Mouse (Mus musculus): ENCODE measurements around the gene Ubc. TPM values are rescaled to one million over a fixed set of nuclear protein-coding genes. Genes with fewer than 3 reads are reported as not detected.

Ubc gene
- polyA plus RNA-seq, 2 experiments = 221 to 313 TPM

DNA sequence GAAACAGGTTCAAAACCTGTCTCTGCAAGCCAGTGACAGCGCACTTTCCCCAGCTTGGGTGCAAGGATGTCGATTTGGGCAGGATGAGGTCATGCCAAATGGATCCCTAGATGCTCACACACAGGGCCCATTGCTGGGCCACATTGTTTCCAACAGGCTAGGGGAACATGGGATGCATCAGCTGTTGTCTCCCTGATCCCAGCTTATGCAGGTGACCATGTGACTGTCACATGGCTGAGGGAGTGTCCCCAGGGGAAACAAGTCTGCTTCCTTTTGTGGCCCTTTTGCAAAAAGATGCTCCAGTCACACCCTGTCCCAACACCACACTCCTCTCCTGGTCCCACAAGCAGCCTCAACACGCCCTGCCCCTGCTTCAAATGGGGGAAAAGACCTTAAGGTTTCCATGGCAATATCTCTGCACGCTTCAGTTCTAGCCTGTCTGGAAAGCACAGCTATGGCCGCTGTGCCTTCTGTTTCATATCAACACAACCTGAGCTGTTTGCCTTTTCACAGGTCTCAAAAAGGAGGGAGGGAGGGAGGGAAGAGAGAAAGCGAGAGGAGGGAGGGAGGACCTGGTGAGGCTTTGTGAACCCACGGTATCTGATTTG lies 35.0 kb downstream of the Ubc start:
- H3K4me2 ChIP-seq (ENCODE audit: low read depth) = no peak overlapping the region
- H3K27me3 ChIP-seq (ENCODE audit: control insufficient read depth, insufficient read depth, low read length) = no peaks in the 10 kb centered on the region
- no peak overlapping the region for H3K27ac ChIP-seq
- 58% methylated on average over 7 of the region's 7 CpGs for WGBS (ENCODE audit: insufficient replicate concordance)
- TF ChIP-seq CTCF (IDR thresholded peaks at IDR 0.05; ENCODE audit: low read depth) = no peak
- TF ChIP-seq EP300 (IDR thresholded peaks at IDR 0.05; ENCODE audit: low read depth) = no peak
- ATAC-seq (ENCODE audit: insufficient read depth) (no peak), DNase-seq (ENCODE audit: low read depth in 3 of 3, low spot score in 3 of 3) (no peak)
- no peak overlapping the region for H3K9ac ChIP-seq (replicated peaks)
- no peaks in the 10 kb centered on the region for H3K36me3 ChIP-seq (replicated peaks; ENCODE audit: control insufficient read depth, insufficient read depth, low read depth)
- H3K9me3 ChIP-seq (ENCODE audit: control insufficient read depth, low read length) = no peaks in the 10 kb centered on the region
- no peak overlapping the region for H3K4me3 ChIP-seq (ENCODE audit: insufficient read depth in 1 of 2, low read depth in 2 of 2, low read length in 2 of 2)
- H3K4me1 ChIP-seq (replicated peaks; ENCODE audit: control insufficient read depth in 2 of 2, insufficient read depth in 2 of 2, low read length in 1 of 2) = no peaks in the 10 kb centered on the region

DNA sequence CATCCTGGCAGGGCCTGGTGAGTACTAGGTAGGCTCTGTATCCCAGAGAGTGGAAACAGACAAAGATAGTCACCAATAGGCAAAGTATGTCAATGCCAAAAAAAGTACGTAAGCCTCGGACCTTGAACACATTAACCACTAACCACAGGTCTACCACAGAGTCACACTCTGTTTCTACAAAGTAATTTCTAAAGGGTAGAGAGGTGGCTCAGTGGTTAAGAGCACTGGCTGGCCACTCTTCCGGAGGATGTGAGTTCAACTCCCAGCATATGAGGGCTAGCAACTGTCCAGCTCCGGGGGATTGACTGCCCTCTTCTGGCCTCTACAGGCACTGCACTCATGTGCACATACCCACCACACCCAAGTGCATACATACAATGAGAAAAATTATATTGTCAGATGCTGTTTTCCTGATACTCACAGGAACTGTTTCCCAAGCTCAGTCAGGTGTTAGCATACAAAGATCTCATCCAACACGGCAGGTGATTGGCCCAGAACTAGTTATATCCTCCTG lies 37.2 kb downstream of the Ubc start:
- H3K27me3 ChIP-seq (ENCODE audit: control insufficient read depth, insufficient read depth, low read length) = no peaks in the 10 kb centered on the region
- H3K4me3 ChIP-seq (ENCODE audit: insufficient read depth in 1 of 2, low read depth in 2 of 2, low read length in 2 of 2) = no peak overlapping the region
- H3K27ac ChIP-seq = no peak overlapping the region
- no peaks in the 10 kb centered on the region for H3K36me3 ChIP-seq (replicated peaks; ENCODE audit: control insufficient read depth, insufficient read depth, low read depth)
- ATAC-seq (ENCODE audit: insufficient read depth) (no peak), DNase-seq (ENCODE audit: low read depth in 3 of 3, low spot score in 3 of 3) (no peak)
- TF ChIP-seq EP300 (IDR thresholded peaks at IDR 0.05; ENCODE audit: low read depth) (no peak), CTCF (IDR thresholded peaks at IDR 0.05; ENCODE audit: low read depth) (peak; percentile 62)
- whole genome bisulfite sequencing (ENCODE audit: insufficient replicate concordance) = 72% methylated on average over 5 of the region's 5 CpGs
- H3K9ac ChIP-seq (replicated peaks) = no peak overlapping the region
- H3K4me2 ChIP-seq (ENCODE audit: low read depth) = no peak overlapping the region
- H3K4me1 ChIP-seq (replicated peaks; ENCODE audit: control insufficient read depth in 2 of 2, insufficient read depth in 2 of 2, low read length in 1 of 2) = peaks cover 0 to 6% of the 10 kb centered on the region in 2 experiments; a peak in 1 of 4 replicates
- no peaks in the 10 kb centered on the region for H3K9me3 ChIP-seq (ENCODE audit: control insufficient read depth, low read length)

DNA sequence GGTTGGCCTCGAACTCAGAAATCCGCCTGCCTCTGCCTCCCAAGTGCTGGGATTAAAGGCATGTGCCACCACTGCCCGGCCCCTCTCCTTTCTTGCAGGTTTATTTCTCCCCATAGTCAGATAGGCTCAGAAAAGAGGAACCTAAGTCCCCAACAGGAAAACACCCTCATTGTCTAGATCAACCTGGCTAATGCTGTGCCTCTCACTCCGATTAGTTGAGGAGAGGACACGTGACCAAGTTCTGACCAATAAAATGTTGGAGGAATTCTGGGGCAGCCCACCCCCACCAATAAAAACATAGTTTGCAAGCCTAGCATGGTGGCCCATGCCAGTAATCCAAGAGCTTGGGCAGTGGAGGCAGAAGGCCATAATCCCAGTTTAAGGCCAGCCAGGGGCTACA lies 38.1 kb downstream of the Ubc start:
- TF ChIP-seq EP300 (IDR thresholded peaks at IDR 0.05; ENCODE audit: low read depth) (no peak), CTCF (IDR thresholded peaks at IDR 0.05; ENCODE audit: low read depth) (no peak)
- ATAC-seq (ENCODE audit: insufficient read depth) = no peak
- Histone ChIP-seq H3K27me3 (ENCODE audit: control insufficient read depth, insufficient read depth, low read length) (no peaks in the 10 kb centered on the region), H3K27ac (no peak overlapping the region), H3K36me3 (replicated peaks; ENCODE audit: control insufficient read depth, insufficient read depth, low read depth) (no peaks in the 10 kb centered on the region), H3K4me1 (replicated peaks; ENCODE audit: control insufficient read depth in 2 of 2, insufficient read depth in 2 of 2, low read length in 1 of 2) (peaks cover 0 to 6% of the 10 kb centered on the region in 2 experiments; a peak in 1 of 4 replicates), H3K9ac (replicated peaks) (no peak overlapping the region), H3K4me2 (ENCODE audit: low read depth) (no peak overlapping the region), H3K9me3 (ENCODE audit: control insufficient read depth, low read length) (no peaks in the 10 kb centered on the region), H3K4me3 (ENCODE audit: insufficient read depth in 1 of 2, low read depth in 2 of 2, low read length in 2 of 2) (no peak overlapping the region)
- WGBS (ENCODE audit: insufficient replicate concordance) = 27% methylated on average over 5 of the region's 5 CpGs
- no peak for DNase-seq (ENCODE audit: low read depth in 3 of 3, low spot score in 3 of 3)

DNA sequence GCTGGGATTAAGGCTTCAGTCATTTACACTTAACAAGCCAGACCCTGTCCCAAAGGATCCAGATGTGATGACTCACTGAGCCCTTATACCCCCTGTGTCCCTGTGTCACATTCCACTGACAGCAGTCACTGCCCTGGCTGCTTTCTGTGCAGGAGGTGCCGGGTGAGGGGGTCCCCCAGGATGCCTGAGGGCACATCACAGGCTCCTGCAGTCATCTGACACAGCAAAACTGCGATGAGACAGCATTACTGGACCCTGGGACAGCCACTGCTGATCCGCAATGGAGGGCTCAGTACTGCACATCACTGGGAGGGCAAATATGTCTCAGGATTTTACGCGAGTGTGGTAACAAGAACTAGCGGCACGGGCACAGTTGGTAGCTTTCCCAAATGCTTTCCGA lies 38.9 kb downstream of the Ubc start:
- Histone ChIP-seq H3K9ac (replicated peaks) (no peak overlapping the region; the same call in 1 of the 2 replicates), H3K4me2 (ENCODE audit: low read depth) (no peak overlapping the region), H3K27ac (no peak overlapping the region), H3K27me3 (ENCODE audit: control insufficient read depth, insufficient read depth, low read length) (no peaks in the 10 kb centered on the region), H3K36me3 (replicated peaks; ENCODE audit: control insufficient read depth, insufficient read depth, low read depth) (no peaks in the 10 kb centered on the region), H3K4me1 (replicated peaks; ENCODE audit: control insufficient read depth in 2 of 2, insufficient read depth in 2 of 2, low read length in 1 of 2) (peaks cover 0 to 6% of the 10 kb centered on the region in 2 experiments; a peak in 1 of 4 replicates), H3K4me3 (ENCODE audit: insufficient read depth in 1 of 2, low read depth in 2 of 2, low read length in 2 of 2) (no peak overlapping the region), H3K9me3 (ENCODE audit: control insufficient read depth, low read length) (no peaks in the 10 kb centered on the region)
- no peak for ATAC-seq (ENCODE audit: insufficient read depth)
- DNase-seq (ENCODE audit: low read depth in 3 of 3, low spot score in 3 of 3) = no peak
- no peak for TF ChIP-seq CTCF (IDR thresholded peaks at IDR 0.05; ENCODE audit: low read depth)
- TF ChIP-seq EP300 (IDR thresholded peaks at IDR 0.05; ENCODE audit: low read depth) = no peak
- 72% methylated on average over 8 of the region's 8 CpGs for WGBS (ENCODE audit: insufficient replicate concordance)

DNA sequence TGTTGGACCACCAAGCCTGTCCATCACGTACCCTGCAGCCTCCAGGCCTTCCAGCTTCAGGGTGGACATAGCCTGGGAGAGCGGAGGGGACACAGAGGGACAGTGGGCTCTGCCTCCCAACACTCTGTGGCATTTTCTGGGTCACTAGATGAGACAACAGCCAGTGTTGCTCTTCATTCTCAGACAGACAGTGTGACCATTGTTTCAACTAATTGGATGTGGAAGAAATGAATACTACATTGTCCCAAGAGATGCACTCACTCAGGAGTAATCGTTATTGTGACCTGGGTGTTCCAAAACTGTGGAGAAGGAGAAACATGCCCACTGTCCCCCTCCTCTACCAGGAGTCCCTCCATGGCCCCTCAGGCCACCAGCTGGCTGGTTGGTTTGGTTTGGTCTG lies 40.6 kb downstream of the Ubc start:
- TF ChIP-seq EP300 (IDR thresholded peaks at IDR 0.05; ENCODE audit: low read depth) = no peak
- no peak for TF ChIP-seq CTCF (IDR thresholded peaks at IDR 0.05; ENCODE audit: low read depth)
- Histone ChIP-seq H3K4me3 (ENCODE audit: insufficient read depth in 1 of 2, low read depth in 2 of 2, low read length in 2 of 2) (no peak overlapping the region), H3K4me1 (replicated peaks; ENCODE audit: control insufficient read depth in 2 of 2, insufficient read depth in 2 of 2, low read length in 1 of 2) (peaks cover 0 to 6% of the 10 kb centered on the region in 2 experiments; a peak in 1 of 4 replicates), H3K4me2 (ENCODE audit: low read depth) (no peak overlapping the region), H3K27me3 (ENCODE audit: control insufficient read depth, insufficient read depth, low read length) (no peaks in the 10 kb centered on the region), H3K27ac (no peak overlapping the region), H3K9me3 (ENCODE audit: control insufficient read depth, low read length) (no peaks in the 10 kb centered on the region), H3K36me3 (replicated peaks; ENCODE audit: control insufficient read depth, insufficient read depth, low read depth) (no peaks in the 10 kb centered on the region), H3K9ac (replicated peaks) (no peak overlapping the region)
- 72% methylated on average over 3 of the region's 3 CpGs for WGBS (ENCODE audit: insufficient replicate concordance)
- ATAC-seq (ENCODE audit: insufficient read depth) (no peak), DNase-seq (ENCODE audit: low read depth in 3 of 3, low spot score in 3 of 3) (no peak)
